Mouse (Mus musculus): ENCODE measurements around the gene Celf2.

GRCm38 (mm10) chr2:7367738-7368137 is 141.6 kb downstream of the Celf2 start:
- TF ChIP-seq POLR2A (IDR thresholded peaks at IDR 0.05; ENCODE audit: borderline replicate concordance, low read depth, low read length) (no peak), CTCF (IDR thresholded peaks at IDR 0.05; ENCODE audit: low read depth, low read length) (no peak)

Data from bone marrow macrophage, adult 2 months (primary cell).